Mouse (Mus musculus) liver, adult (tissue): Measurements from ENCODE around the gene Tgfbr3.

Source experiments
- GATA4 ChIP-seq: IDR thresholded peaks from 2 replicates; pipeline ENCODE4 v1.6.1; 2014; ENCODE audit warnings: mild to moderate bottlenecking, low read length; ENCODE audit not compliant: insufficient replicate concordance

The Tgfbr3 gene

GRCm38 (mm10) chr5:107182721-107183120 lies 106.7 kb downstream of the Tgfbr3 start:
- TF ChIP-seq GATA4, result no peak

GRCm38 (mm10) chr5:107181820-107182219 lies 107.6 kb downstream of the Tgfbr3 start:
- TF ChIP-seq GATA4, result no peak

- no peak for TF ChIP-seq GATA4
Measured at GRCm38 (mm10) chr5:107179194-107179593, 110.2 kb downstream of the Tgfbr3 start.

- no peak for TF ChIP-seq GATA4
Measured at GRCm38 (mm10) chr5:107177791-107178190, 111.6 kb downstream of the Tgfbr3 start.

- no peak for TF ChIP-seq GATA4
Measured at GRCm38 (mm10) chr5:107177248-107177647, 112.2 kb downstream of the Tgfbr3 start.

GRCm38 (mm10) chr5:107176796-107177195 lies 112.6 kb downstream of the Tgfbr3 start:
- no peak for TF ChIP-seq GATA4

GRCm38 (mm10) chr5:107176196-107176595 lies 113.2 kb downstream of the Tgfbr3 start:
- no peak for TF ChIP-seq GATA4

- no peak for TF ChIP-seq GATA4
Measured at GRCm38 (mm10) chr5:107174188-107174587, 115.2 kb downstream of the Tgfbr3 start.

GRCm38 (mm10) chr5:107173483-107173882 lies 115.9 kb downstream of the Tgfbr3 start:
- no peak for TF ChIP-seq GATA4

- no peak for TF ChIP-seq GATA4
Measured at GRCm38 (mm10) chr5:107171861-107172260, 117.6 kb downstream of the Tgfbr3 start.

GRCm38 (mm10) chr5:107169796-107170195 lies 119.6 kb downstream of the Tgfbr3 start:
- TF ChIP-seq GATA4, result no peak

GRCm38 (mm10) chr5:107167872-107168300 lies 121.5 kb downstream of the Tgfbr3 start:
- no peak for TF ChIP-seq GATA4

- TF ChIP-seq GATA4, result no peak
Measured at GRCm38 (mm10) chr5:107167373-107167772, 122.1 kb downstream of the Tgfbr3 start.

- 0 out of 2 replicates have a peak, but pooled peaks have one; percentile 3 for TF ChIP-seq GATA4
Measured at GRCm38 (mm10) chr5:107166659-107167370, 122.6 kb downstream of the Tgfbr3 start.

GRCm38 (mm10) chr5:107165734-107166133 lies 123.7 kb downstream of the Tgfbr3 start:
- TF ChIP-seq GATA4, result no peak

GRCm38 (mm10) chr5:107165271-107165670 lies 124.2 kb downstream of the Tgfbr3 start:
- TF ChIP-seq GATA4, result no peak

GRCm38 (mm10) chr5:107164856-107165255 lies 124.6 kb downstream of the Tgfbr3 start:
- no peak for TF ChIP-seq GATA4
